In the genomic region with DNA sequence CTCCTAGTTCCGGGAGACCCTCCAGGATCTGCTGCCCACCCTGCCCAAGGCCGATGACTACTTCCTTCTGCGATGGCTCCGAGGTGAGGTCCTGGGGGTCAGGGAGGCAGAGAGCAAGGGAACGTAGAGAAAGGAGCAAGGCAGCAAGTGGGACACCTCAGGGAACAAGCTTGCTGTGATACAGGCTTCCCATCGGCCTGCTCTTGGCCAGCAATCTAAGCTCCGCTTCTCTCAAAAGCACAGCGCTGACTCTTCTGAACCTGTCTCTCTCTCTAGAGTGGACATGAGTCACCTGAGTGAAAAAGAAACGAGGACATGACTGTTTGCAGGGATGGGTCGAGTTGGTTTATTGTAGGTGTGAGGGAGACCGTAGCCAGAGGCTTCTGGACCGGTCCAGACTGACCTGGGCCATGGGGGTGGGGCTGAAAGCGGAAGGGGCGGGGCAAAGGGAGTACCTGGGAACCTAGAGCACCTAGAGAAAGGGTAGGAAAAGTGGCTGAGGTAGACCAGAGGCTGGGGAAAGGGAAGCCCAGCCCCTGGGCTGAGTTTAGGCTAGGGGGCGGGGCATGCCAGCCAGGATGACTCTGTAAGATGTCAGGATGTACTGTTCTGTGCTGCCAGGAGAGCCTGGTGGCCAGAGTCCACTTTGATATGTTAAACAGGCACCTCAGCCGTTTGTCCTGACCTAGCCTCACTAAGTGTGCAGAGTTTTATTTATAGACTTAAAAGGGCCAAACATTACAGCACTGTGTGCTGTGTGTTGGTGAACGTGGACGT, we compare ENCODE assay signal across 1 mouse cellular context.
TF ChIP-seq lines count a peak whose summit lies in the region.

No protein-coding gene starts in this region.

TF ChIP-seq in CH12.LX, 34 proteins besides CTCF, POLR2A, EP300 and RAD21:
- TF ChIP-seq ZKSCAN1 (IDR thresholded peaks at IDR 0.05; ENCODE audit: borderline replicate concordance, low read depth, low read length): no peak
- TF ChIP-seq PAX5 (IDR thresholded peaks at IDR 0.05; ENCODE audit: low read length): no peak
- no peak for TF ChIP-seq USF2 (conservative IDR thresholded peaks at IDR 0.05; ENCODE audit: low read depth, low read length)
- no peak for TF ChIP-seq ETS1 (conservative IDR thresholded peaks at IDR 0.05; ENCODE audit: low read depth, low read length)
- no peak for TF ChIP-seq ZNF384 (IDR thresholded peaks at IDR 0.05; ENCODE audit: low read depth, low read length)
- no peak for TF ChIP-seq POLR2AphosphoS2 (IDR thresholded peaks at IDR 0.05; ENCODE audit: low read depth, low read length)
- no peak for TF ChIP-seq ZMIZ1 (IDR thresholded peaks at IDR 0.05; ENCODE audit: low read depth, low read length)
- TF ChIP-seq MAZ (IDR thresholded peaks at IDR 0.05; ENCODE audit: low read depth, low read length): 0 out of 2 replicates have a peak, but pooled peaks have one; percentile 16
- TF ChIP-seq MAFK (IDR thresholded peaks at IDR 0.05; ENCODE audit: insufficient replicate concordance, low read length): no peak
- TF ChIP-seq SMC3 (IDR thresholded peaks at IDR 0.05; ENCODE audit: low read depth, low read length): no peak
- TF ChIP-seq JUND (conservative IDR thresholded peaks at IDR 0.05; ENCODE audit: low read depth, low read length): no peak
- TF ChIP-seq USF1 (IDR thresholded peaks at IDR 0.05; ENCODE audit: low read depth, low read length): no peak
- no peak for TF ChIP-seq MYC (IDR thresholded peaks at IDR 0.05; ENCODE audit: low read depth, low read length)
- peak; percentile 7; the same call in 1 of the 2 replicates for TF ChIP-seq ELF1 (IDR thresholded peaks at IDR 0.05; ENCODE audit: low read depth, low read length)
TF ChIP-seq in CH12.LX: peak in this region for 2.
